Mouse (Mus musculus) heart, adult 2 months (tissue): Measurements from ENCODE around the gene Rapgef2. TPM values are rescaled to one million over a fixed set of nuclear protein-coding genes. Genes with fewer than 3 reads are reported as not detected.
A peak's percentile ranks its signal among the peaks of the same experiment; 100 is the strongest.

Source experiments
- DNase-seq, 2 experiments: peaks; one replicate each; pipeline ENCODE4 v3.0.0; 2021
- H3K27ac ChIP-seq: fragments of 200-600 bp; 2 replicates; pipeline ENCODE4 v1.8.1; 2022
- H3K27me3 ChIP-seq: fragments of 200-500 bp; 2 replicates; pipeline ENCODE4 v1.6.1; 2012; ENCODE audit warnings: mild to moderate bottlenecking, low read length, inconsistent platforms, mixed read lengths; ENCODE audit not compliant: control insufficient read depth, insufficient read depth
- H3K36me3 ChIP-seq: fragments of 200-500 bp; 2 replicates; pipeline ENCODE4 v1.6.1; 2012; ENCODE audit warnings: low read length, inconsistent platforms; ENCODE audit not compliant: control insufficient read depth, insufficient read depth
- H3K4me1 ChIP-seq: fragments of 200-500 bp; 2 replicates; pipeline ENCODE4 v1.6.1; 2011; ENCODE audit warnings: low read length; ENCODE audit not compliant: control insufficient read depth, insufficient read depth
- H3K4me3 ChIP-seq: fragments of 200-600 bp; 2 replicates; pipeline ENCODE4 v1.8.1; 2022
- H3K79me2 ChIP-seq: fragments of 200-500 bp; replicated peaks from 2 replicates; pipeline ENCODE4 v1.6.1; 2012; ENCODE audit warnings: mild to moderate bottlenecking, inconsistent platforms, low read length, moderate library complexity, mixed read lengths; ENCODE audit not compliant: control insufficient read depth, insufficient read depth
- H3K9ac ChIP-seq: fragments of 200-500 bp; 2 replicates; pipeline ENCODE4 v1.6.1; 2012; ENCODE audit warnings: low read depth, mild to moderate bottlenecking, control low read depth, inconsistent platforms, low read length, mixed read lengths
- CTCF ChIP-seq: fragments of 200-600 bp; IDR thresholded peaks from 2 replicates; pipeline ENCODE4 v1.8.1; 2022; ENCODE audit warnings: antibody characterized with exemption, mild to moderate bottlenecking, moderate library complexity
- EP300 ChIP-seq: fragments of 200-500 bp; IDR thresholded peaks from 2 replicates; pipeline ENCODE4 v1.6.1; 2011; ENCODE audit warnings: low read depth, low read length, control low read depth; ENCODE audit not compliant: insufficient read depth
- POLR2A ChIP-seq: fragments of 200-500 bp; IDR thresholded peaks from 2 replicates; pipeline ENCODE4 v1.6.1; 2011; ENCODE audit warnings: mild to moderate bottlenecking, low read depth, low read length, control low read depth; ENCODE audit not compliant: insufficient read depth
- WGBS: fragments of 180-500 bp; shearing (Covaris S2); methylation state at CpG from one replicate; pipeline ENCODE4 v1.1.7; 2018; 5-methylcytosine and 5-hydroxymethylcytosine counted together
- intact Hi-C: fragments of 180-260 bp; cut with DNase I; formaldehyde crosslinking; loops from one replicate; pipeline ENCODE4 v1.15.1; 2025
- polyA plus RNA-seq: library from polyadenylated mRNA; depleted of rRNA; stranded (reverse); fragments of >200 nt; gene quantifications from 2 replicates; pipeline ENCODE4 v1.2.3, GENCODE M21; 2012
- total RNA-seq, 2 experiments: library from RNA; stranded (reverse); gene quantifications; 2 replicates each; pipeline ENCODE4 v1.2.3; 2021

The Rapgef2 gene
- total and polyA plus RNA-seq, 3 experiments, result 10.6 to 36.2 (median 31.7) TPM

GRCm38 (mm10) chr3:79045251-79045650 is 241.1 kb downstream of the Rapgef2 start:
- DNase-seq, result no peak
- no peak overlapping the region for H3K27ac ChIP-seq
- TF ChIP-seq EP300 (no peak), POLR2A (no peak), CTCF (no peak)
- H3K9ac ChIP-seq, result no peak overlapping the region
- peaks cover 2% of the 10 kb centered on the region; the same call in 1 of the 2 replicates for H3K4me1 ChIP-seq
- intact Hi-C loops, result no loop called here
- H3K79me2 ChIP-seq, result no peaks in the 10 kb centered on the region
- H3K36me3 ChIP-seq, result peaks cover 1% of the 10 kb centered on the region; the same call in 1 of the 2 replicates
- 72% methylated on average over 5 of the region's 5 CpGs for WGBS
- H3K4me3 ChIP-seq, result no peak overlapping the region
- H3K27me3 ChIP-seq, result no peaks in the 10 kb centered on the region

GRCm38 (mm10) chr3:79042973-79043372 is 243.3 kb downstream of the Rapgef2 start:
- H3K27ac ChIP-seq, result no peak overlapping the region
- DNase-seq, result no peak
- TF ChIP-seq EP300 (no peak), CTCF (no peak), POLR2A (no peak)
- H3K4me3 ChIP-seq, result no peak overlapping the region
- H3K9ac ChIP-seq, result no peak overlapping the region
- H3K79me2 ChIP-seq, result no peaks in the 10 kb centered on the region
- peaks cover 2% of the 10 kb centered on the region; the same call in 1 of the 2 replicates for H3K36me3 ChIP-seq
- intact Hi-C loops, result no loop called here
- peaks cover 4% of the 10 kb centered on the region for H3K4me1 ChIP-seq
- WGBS, result 75% methylated on average over 3 of the region's 3 CpGs
- H3K27me3 ChIP-seq, result no peaks in the 10 kb centered on the region

- Histone ChIP-seq H3K36me3 (peaks cover 2% of the 10 kb centered on the region; the same call in 1 of the 2 replicates), H3K27me3 (no peaks in the 10 kb centered on the region), H3K4me3 (no peak overlapping the region), H3K79me2 (no peaks in the 10 kb centered on the region), H3K4me1 (peaks cover 4% of the 10 kb centered on the region), H3K9ac (no peak overlapping the region), H3K27ac (peak overlapping the region; percentile 71)
- DNase-seq, result peak in 1 of 2 experiments; percentile 58
- 45% methylated on average over 2 of the region's 2 CpGs for WGBS
- intact Hi-C loops, result loop anchor here (5.0 kb wide), 2 partner anchors 53 to 157 kb away; no protein-coding TSS in a partner anchor
- TF ChIP-seq CTCF (no peak), EP300 (peak; percentile 88), POLR2A (0 out of 2 replicates have a peak, but pooled peaks have one; percentile 11)
These were observed 246.5 kb downstream of the Rapgef2 start for GRCm38 (mm10) chr3:79039666-79040450.

GRCm38 (mm10) chr3:79039008-79039407 is 247.3 kb downstream of the Rapgef2 start:
- no peak overlapping the region for H3K9ac ChIP-seq
- peaks cover 4% of the 10 kb centered on the region for H3K4me1 ChIP-seq
- WGBS, result 78% methylated on average over 2 of the region's 2 CpGs
- H3K4me3 ChIP-seq, result no peak overlapping the region
- intact Hi-C loops, result loop anchor here (5.0 kb wide), 2 partner anchors 52 to 158 kb away; no protein-coding TSS in a partner anchor
- H3K79me2 ChIP-seq, result no peaks in the 10 kb centered on the region
- peaks cover 2% of the 10 kb centered on the region; the same call in 1 of the 2 replicates for H3K36me3 ChIP-seq
- TF ChIP-seq POLR2A (no peak), CTCF (no peak), EP300 (no peak)
- H3K27me3 ChIP-seq, result no peaks in the 10 kb centered on the region
- no peak for DNase-seq
- H3K27ac ChIP-seq, result peak overlapping the region; percentile 65

GRCm38 (mm10) chr3:79034457-79034856 is 251.9 kb downstream of the Rapgef2 start:
- Histone ChIP-seq H3K27me3 (no peaks in the 10 kb centered on the region), H3K27ac (no peak overlapping the region), H3K79me2 (no peaks in the 10 kb centered on the region), H3K36me3 (no peaks in the 10 kb centered on the region; the same call in 1 of the 2 replicates), H3K4me1 (peaks cover 2% of the 10 kb centered on the region; the same call in 1 of the 2 replicates), H3K4me3 (no peak overlapping the region), H3K9ac (no peak overlapping the region)
- no peak for TF ChIP-seq CTCF
- TF ChIP-seq EP300, result no peak
- no peak for TF ChIP-seq POLR2A
- DNase-seq, result no peak
- 88% methylated on average over 2 of the region's 2 CpGs for WGBS
- intact Hi-C loops, result no loop called here

GRCm38 (mm10) chr3:79030855-79031254 is 255.5 kb downstream of the Rapgef2 start:
- Histone ChIP-seq H3K27me3 (no peaks in the 10 kb centered on the region), H3K27ac (no peak overlapping the region; the same call in 1 of the 2 replicates), H3K9ac (no peak overlapping the region), H3K4me1 (no peaks in the 10 kb centered on the region), H3K4me3 (no peak overlapping the region), H3K79me2 (no peaks in the 10 kb centered on the region), H3K36me3 (no peaks in the 10 kb centered on the region)
- TF ChIP-seq EP300 (no peak), CTCF (no peak), POLR2A (no peak)
- DNase-seq, result no peak
- 66% methylated on average over 4 of the region's 4 CpGs for WGBS
- intact Hi-C loops, result no loop called here
